Mouse (Mus musculus) brain, embryonic 14.5 days (tissue): Measurements from ENCODE around the gene Gm28053.

Experiments
- CTCF ChIP-seq: fragments of 200-500 bp; IDR thresholded peaks from 2 replicates; pipeline ENCODE4 v1.5.1; 2012; ENCODE audit warnings: inconsistent platforms, mild to moderate bottlenecking, moderate library complexity, borderline replicate concordance; ENCODE audit not compliant: insufficient read depth, insufficient read length; ENCODE audit errors: extremely low read depth
- POLR2A ChIP-seq: fragments of 200-500 bp; IDR thresholded peaks from 2 replicates; pipeline ENCODE4 v1.6.1; 2012; ENCODE audit warnings: mild to moderate bottlenecking, inconsistent platforms, borderline replicate concordance; ENCODE audit not compliant: poor library complexity, insufficient read depth, insufficient read length, severe bottlenecking; ENCODE audit errors: extremely low read depth

DNA sequence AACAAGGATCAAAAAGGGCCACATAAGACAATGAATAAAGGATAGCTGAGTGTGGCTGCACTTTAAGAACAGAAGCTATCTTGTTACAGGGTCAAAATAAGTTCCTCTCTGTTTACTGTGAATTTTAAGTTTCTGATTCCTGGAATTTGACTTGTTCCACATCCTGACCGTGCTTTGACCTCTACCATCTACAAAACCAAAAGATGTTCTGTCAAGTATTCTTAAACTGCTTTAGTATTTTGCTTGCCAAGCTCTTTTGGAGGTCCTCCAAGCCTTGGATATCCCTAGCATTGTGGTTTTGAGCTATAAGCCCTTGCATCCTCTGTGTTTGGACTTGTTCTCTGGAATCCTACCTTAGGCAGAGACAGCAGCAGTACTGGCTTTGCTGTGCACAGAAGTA is 66.8 kb downstream of the Gm28053 start:
- TF ChIP-seq POLR2A (no peak), CTCF (no peak)
